Mouse (Mus musculus) stomach, embryonic 14.5 days (tissue): ENCODE data around the gene Ubr2. TPM values are rescaled to one million over a fixed set of nuclear protein-coding genes. Genes with fewer than 3 reads are reported as not detected.

Experiments
- polyA plus RNA-seq: library from polyadenylated mRNA; unstranded; fragments of >200 nt; fragmentation: Nextera tagmentation; extraction: Ambion mirVana; gene quantifications from 2 replicates; pipeline ENCODE4 v1.2.1, GENCODE M21; 2014

Ubr2 gene
- polyA plus RNA-seq, 1 experiment from 2014 or later: 23.3 TPM

Other genes with a start within 250 kb of the Ubr2 start
- gene Ptcra, start 246.8 kb downstream of the Ubr2 start, polyA plus RNA-seq: 0.59 and 0.77 TPM in 2 replicates
- 79.1 and 84.9 TPM in 2 replicates for gene 2310039H08Rik, start 237.9 kb downstream of the Ubr2 start, polyA plus RNA-seq
- gene Rpl7l1, start 227.9 kb downstream of the Ubr2 start, polyA plus RNA-seq: 139 and 149 TPM in 2 replicates
- 6.0 and 6.6 TPM in 2 replicates for gene Bicral, start 152.1 kb downstream of the Ubr2 start, polyA plus RNA-seq
- 52.6 and 54.3 TPM in 2 replicates for gene Tbcc, start 119.9 kb downstream of the Ubr2 start, polyA plus RNA-seq
- gene Prph2, start 100.1 kb downstream of the Ubr2 start, polyA plus RNA-seq: not detected in 2 replicates